Mouse (Mus musculus) adrenal gland, postnatal 25 days (tissue): Measurements from ENCODE around the gene Bmpr2. TPM values are rescaled to one million over a fixed set of nuclear protein-coding genes. Genes with fewer than 3 reads are reported as not detected.
A peak's percentile ranks its signal among the peaks of the same experiment; 100 is the strongest.

Experiments
- DNase-seq: peaks from one replicate; pipeline ENCODE4 v3.0.0; 2021; ENCODE audit warnings: mixed read lengths
- total RNA-seq: library from RNA; stranded (reverse); gene quantifications from 2 replicates; pipeline ENCODE4 v1.2.3, GENCODE M21; 2021

Gene Bmpr2
- total RNA-seq, 1 experiment from 2014 or later = 79.4 TPM

DNA sequence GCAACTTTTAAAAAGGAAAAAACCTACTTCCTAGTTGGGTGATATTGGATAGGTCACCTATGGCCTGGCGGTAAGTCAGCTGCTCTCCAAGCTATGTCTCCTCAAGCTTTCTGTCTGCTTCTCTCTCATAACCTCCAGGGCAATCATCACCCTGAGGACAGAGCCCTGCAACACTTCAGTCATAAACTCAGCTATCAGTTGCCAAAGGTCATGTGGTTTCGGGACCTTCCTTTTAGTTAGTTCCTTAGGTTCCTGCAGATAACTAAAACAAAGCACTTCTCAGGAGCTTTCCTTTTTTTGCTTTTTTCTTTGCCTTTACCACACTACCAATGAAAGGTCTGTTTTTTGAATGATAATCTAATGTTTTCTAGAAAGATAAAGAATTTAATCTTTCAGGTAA lies 136.5 kb downstream of the Bmpr2 start:
- no peak for DNase-seq

DNA sequence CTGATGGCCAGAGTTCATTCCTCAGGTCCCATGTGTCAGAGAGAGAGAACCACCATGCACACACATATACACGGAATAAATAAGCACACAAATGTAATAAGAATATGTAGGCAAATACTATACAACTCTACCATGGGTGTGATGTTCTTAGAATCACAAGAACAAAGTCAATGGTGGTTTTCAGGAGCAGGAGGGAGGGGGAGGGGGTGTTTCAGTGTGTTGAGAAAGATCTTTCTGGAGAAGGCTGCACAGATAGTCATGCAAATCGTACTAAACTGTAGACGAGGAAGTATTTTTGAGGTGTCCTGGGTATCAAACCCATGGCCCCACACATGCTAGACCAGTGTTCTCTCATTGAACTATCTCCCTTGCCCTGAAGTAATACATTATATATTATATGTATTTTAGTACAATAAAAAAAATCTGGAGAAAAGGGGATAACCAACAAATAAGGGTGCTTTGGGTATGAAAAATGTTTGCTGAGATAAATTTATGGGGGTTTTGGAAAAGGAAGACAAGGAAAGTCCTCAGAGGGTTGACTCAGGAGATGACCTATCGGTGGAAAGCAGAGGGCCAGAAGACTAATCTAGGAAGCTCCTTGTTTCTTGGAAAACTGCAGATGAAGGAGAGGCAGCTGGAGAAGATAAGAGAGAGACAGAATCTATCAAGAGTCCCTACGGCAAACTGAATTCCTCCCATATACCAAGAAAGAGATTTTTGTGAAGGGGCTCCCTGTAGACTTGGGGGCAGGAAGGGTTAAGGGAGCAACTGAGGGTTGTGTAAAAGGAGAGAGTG lies 138.1 kb downstream of the Bmpr2 start:
- DNase-seq = no peak

- DNase-seq = no peak
Observed at GRCm38 (mm10) chr1:59902634-59903033, 139.4 kb downstream of the Bmpr2 start.

DNA sequence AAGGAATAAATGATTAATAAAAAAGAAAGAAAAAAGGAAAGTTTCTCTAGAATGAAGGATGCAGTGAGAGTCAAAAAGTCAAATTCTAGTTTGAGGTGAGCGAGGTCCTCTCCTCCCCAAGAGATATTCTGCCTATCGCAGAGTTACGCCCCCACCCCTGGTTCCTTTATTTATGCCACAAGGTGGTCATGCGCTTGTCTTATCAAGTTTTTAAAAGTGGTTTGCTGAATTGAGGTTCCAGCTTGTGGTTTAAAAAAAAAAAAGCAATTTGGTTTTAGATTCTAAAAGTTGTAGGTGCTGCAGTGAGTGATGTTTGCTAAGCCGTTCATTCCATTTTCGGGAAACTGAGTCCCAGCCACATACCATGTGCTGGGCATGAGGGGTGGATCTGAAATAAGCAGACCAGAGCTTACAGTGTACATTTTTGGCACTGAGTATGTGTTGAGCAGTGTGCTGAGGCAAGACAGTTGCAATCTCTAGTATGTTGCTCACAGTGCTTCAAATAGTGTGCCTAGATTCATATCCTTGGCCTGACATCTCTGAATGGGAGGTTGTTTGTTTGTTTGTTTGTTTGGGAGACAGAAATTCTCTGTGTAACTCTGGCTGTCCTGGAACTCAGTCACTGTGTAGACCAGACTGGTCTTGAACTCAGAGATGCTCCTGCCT lies 141.6 kb downstream of the Bmpr2 start:
- DNase-seq = no peak

DNA sequence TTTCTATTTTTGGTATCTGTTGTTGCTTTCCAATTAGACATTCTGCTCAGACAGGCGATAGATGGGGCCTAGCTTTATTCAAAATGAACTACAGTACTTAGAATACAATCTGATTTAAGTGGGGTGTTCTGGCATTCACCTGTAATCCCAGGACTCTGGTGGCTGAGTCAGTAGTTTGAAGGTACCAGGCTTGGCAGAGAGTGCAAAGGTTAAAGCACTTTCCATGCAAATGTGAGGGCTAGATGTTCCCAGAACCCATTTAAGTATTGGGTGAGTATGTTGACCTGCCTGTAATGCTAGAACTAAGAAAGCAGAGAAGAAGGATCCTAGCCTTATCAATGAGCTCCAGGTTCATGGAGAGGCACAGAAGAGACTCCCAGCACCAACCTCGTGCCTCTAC lies 142.7 kb downstream of the Bmpr2 start:
- DNase-seq = no peak

- DNase-seq = no peak
Observed at GRCm38 (mm10) chr1:59906819-59907521, 143.8 kb downstream of the Bmpr2 start.

DNA sequence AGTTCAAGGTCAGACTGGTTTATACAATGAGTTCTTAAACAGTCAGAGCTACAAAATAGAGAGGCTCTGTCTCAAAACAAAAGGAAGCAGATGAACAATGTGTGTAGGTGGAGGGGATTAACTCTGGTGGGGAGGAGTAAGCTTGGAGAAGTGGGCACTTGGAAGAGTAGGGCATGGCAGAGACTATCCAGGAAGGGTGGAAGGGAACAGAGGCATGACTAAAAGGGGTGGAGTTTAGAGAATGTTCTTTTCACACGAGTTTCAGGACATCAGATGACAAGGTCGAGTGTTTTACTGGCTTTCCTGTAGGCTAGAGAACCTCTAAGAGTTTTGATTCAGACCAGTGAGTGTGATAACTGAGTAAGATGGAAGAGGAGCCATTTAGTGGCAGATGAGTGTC lies 144.5 kb downstream of the Bmpr2 start:
- no peak for DNase-seq

DNA sequence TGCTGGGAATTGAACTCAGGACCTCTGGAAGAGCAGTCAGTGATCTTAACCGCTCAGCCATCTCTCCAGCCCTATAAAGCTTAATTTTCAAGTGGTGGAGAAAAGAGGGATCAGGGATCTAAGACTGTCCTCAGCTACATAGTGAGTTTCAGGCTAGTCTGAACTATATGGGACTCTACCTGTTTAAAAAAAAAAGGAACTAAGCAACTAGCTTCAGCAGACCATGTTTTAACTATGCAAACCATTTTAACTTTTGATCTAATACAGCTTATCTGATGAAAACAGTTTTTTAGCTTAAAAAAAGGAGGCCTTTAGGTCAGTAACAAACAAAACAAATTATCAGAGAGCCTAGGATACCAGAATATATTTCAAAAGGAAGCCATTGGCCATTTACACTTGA lies 147.7 kb downstream of the Bmpr2 start:
- no peak for DNase-seq

DNA sequence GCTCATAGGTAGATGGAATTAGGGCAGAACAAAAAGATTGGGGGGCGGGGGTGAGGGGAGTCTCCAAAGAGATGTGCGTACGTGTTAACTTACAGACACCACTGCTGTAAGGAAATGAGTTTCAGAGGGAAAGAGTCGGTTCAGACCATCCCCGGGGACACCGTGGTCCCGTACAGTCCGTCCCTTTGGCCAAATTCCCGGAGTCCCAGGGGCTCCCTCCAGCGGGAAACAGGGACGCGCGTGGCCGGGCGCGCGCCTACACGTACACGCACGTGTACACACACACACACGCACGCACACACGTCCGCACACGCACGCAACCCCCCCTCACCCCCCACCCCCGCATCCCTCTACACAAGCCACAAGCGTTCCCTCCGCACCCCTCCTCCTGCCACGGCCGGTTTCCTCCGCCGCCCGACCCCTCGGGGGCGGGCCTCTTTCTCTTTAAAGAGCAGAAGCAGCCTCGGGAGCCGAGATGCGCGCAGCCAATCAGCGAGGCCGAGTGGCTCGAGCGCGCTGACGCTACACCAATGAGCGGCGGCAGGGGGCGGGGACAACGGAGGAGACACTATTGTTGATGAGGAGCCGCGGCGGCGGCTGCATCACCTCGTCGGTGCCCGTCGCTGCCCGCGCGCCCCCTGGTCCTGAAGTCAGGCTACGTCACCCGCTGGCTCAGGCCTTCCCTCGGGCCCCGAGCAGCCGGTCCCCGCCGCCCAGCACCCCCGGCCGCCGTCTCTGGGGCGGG lies 149.4 kb downstream of the Bmpr2 start, which contains the start of gene Fam117b:
Fam117b (plus strand) TSS at position 594 of the 745 bp plus-strand sequence.
- DNase-seq = peak; percentile 98

- peak; percentile 35 for DNase-seq
Observed at GRCm38 (mm10) chr1:59913195-59913868, 150.1 kb downstream of the Bmpr2 start.

GRCm38 (mm10) chr1:59913869-59914225 lies 150.6 kb downstream of the Bmpr2 start:
- DNase-seq = no peak

DNA sequence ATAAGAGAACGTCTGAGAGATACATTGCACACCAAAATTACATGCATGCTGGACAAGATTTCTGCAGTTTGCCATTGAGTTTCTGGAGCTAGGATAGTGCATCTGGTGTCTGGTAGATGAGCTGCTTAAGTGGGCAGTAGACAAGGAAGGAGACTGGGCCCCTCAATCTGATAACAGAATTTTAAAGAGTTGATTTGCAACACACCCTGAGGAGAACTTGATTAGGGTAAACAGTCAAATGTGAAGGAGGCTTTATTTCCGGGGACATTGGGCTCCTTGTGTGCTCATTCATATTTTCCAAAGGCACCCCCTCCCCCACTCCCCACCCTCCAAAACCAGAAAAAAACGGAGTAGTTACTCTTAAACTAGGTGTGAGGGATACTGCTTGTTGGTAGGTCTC lies 151.6 kb downstream of the Bmpr2 start:
- no peak for DNase-seq

DNA sequence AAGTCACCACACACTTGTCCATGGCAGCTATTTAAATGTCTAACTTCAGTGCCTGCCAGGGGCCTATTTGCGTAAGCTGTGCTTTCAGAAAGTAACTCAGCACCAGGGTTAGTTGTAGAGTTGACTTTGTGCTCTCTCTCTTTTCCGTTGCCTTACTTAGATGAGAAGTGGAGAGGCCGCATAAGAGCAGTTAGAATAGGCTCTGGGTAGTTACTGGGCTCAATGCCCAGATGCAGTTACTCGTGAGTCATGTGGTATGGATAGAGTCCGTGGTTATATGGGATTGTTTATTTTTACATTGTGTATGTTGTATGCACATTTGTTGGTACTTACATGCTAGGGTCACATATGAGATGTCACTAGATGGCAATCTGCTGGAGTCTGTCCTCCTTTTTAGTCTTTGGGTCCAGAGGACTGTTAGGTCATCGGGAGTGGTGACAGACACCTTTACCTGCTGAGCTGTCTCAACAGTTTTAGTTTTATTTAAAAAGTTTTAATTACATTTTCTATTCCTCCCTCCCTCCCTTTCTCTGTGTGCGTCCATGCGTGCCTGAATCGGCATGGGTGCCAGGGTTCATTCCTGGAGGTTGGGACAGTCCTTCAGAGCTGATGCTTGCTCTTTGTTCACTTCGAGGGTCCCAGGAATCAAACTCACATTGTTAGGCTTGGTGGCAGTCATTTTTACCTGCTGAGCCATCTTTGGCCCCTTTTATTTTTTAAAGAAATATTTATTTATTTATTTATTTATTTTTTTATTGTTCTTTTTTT lies 152.8 kb downstream of the Bmpr2 start:
- no peak for DNase-seq

- DNase-seq = no peak
Observed at GRCm38 (mm10) chr1:59917401-59917800, 154.2 kb downstream of the Bmpr2 start.

GRCm38 (mm10) chr1:59918075-59918474 lies 154.9 kb downstream of the Bmpr2 start:
- DNase-seq = no peak

DNA sequence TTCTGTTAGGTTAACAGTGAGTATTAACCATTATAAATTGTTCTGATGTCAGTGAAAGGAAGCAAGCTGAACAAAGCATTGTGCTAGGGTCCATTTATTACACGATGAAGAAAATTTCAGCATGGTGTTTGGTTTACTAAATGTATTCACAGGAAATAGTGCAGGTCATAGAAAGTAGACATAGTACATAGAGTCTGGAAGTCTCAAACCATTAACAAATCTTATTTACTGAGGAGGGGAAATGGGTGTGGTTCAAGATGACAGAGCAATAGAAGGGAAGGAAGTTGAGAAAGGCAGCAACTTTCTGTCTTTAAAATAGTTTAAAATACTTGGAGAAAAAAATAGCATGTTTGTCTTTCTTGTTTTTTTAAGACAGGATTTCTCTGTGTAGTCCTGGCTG lies 160.0 kb downstream of the Bmpr2 start:
- DNase-seq = no peak

- no peak for DNase-seq
Observed at GRCm38 (mm10) chr1:59923673-59924072, 160.5 kb downstream of the Bmpr2 start.

GRCm38 (mm10) chr1:59924411-59924810 lies 161.2 kb downstream of the Bmpr2 start:
- DNase-seq = no peak

GRCm38 (mm10) chr1:59926021-59926672 lies 162.9 kb downstream of the Bmpr2 start:
- no peak for DNase-seq

DNA sequence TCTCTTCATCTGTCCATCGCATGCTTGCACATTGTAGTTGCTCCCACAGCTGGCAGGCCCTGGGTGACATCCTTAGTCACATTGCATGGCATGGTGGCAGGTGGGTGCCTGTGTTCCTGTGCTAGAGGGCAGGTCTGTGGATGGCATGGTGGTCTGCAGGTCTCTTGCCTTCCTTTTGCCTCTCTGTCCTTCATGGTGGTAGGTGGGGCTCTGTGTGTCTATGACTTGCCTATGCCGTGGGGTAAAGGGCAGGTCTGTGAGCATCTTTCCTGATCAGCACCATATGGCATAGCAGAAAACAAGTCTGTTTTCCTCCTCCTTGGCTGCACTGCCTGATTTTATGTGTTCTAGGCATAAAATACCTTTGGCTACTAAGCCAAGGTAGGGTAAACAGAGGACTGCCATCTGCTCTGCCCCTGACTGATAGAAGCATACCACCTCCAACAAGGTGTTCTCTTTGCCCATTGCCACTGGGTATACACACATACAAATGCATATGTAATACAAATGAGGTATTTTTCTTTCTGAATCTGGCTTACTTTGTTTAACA lies 164.0 kb downstream of the Bmpr2 start:
- no peak for DNase-seq
